In genomic region chr15:8577480-8577881, GRCm38 (mm10) we compare ENCODE assay signal across 10 mouse cellular contexts. TPM values are rescaled to one million over a fixed set of nuclear protein-coding genes. Genes with fewer than 3 reads are reported as not detected.
DNase-seq lines count a peak whose midpoint lies in the region; ATAC-seq and TF ChIP-seq lines count a peak whose summit lies in the region.
"Had no signal": no experiment of that assay in that cellular context is flagged by ENCODE, and none has a peak within 500 bp of the region (broad histone marks: within the 10 kb centered on the region; RNA-seq: fewer than 3 reads in every experiment).

No protein-coding gene starts in this region.

- no peak overlapping the region for H3K4me2 ChIP-seq in midbrain, embryonic 16.5 days (ENCODE audit: low read length)

- no peaks in the 10 kb centered on the region for H3K36me3 ChIP-seq in midbrain, embryonic 10.5 days
- no peaks in the 10 kb centered on the region for H3K36me3 ChIP-seq in midbrain, embryonic 16.5 days (ENCODE audit: control insufficient read depth, insufficient read depth, low read length)

- H3K4me1 ChIP-seq in midbrain, embryonic 10.5 days, result no peaks in the 10 kb centered on the region; the same call in 1 of the 2 replicates
- H3K4me1 ChIP-seq in midbrain, embryonic 16.5 days (ENCODE audit: control insufficient read depth, insufficient read depth, low read length), result no peaks in the 10 kb centered on the region

- TF ChIP-seq CTCF in left cerebral cortex, adult 2 months (IDR thresholded peaks at IDR 0.05), result peak; percentile 62

- no peak overlapping the region for H3K27ac ChIP-seq in midbrain, embryonic 10.5 days (replicated peaks)
- no peak overlapping the region for H3K27ac ChIP-seq in midbrain, embryonic 16.5 days (ENCODE audit: low read length)
- no peak overlapping the region for H3K27ac ChIP-seq in left cerebral cortex, adult 2 months

- H3K9ac ChIP-seq in midbrain, embryonic 16.5 days (ENCODE audit: low read depth, low read length), result no peak overlapping the region

- no peak overlapping the region for H3K4me3 ChIP-seq in midbrain, embryonic 10.5 days
- H3K4me3 ChIP-seq in midbrain, embryonic 16.5 days (ENCODE audit: low read depth, low read length), result no peak overlapping the region
- H3K4me3 ChIP-seq in left cerebral cortex, adult 2 months, result no peak overlapping the region

- no peak for ATAC-seq in midbrain, embryonic 16.5 days
- ATAC-seq in erythroid progenitor cell, adult 5-6 weeks (replicated peaks; ENCODE audit: low FRiP score, poor library complexity, severe bottlenecking), result no peak

- no peaks in the 10 kb centered on the region for H3K9me3 ChIP-seq in midbrain, embryonic 10.5 days (replicated peaks)
- H3K9me3 ChIP-seq in midbrain, embryonic 16.5 days (replicated peaks; ENCODE audit: control insufficient read depth, low read length, poor library complexity, severe bottlenecking), result no peaks in the 10 kb centered on the region

- 7% methylated on average over 3 of the region's 3 CpGs for WGBS in midbrain, embryonic 10.5 days
- 9% methylated on average over 3 of the region's 3 CpGs for WGBS in midbrain, embryonic 16.5 days

- no peaks in the 10 kb centered on the region for H3K27me3 ChIP-seq in midbrain, embryonic 10.5 days (ENCODE audit: low read depth, poor library complexity, severe bottlenecking)
- H3K27me3 ChIP-seq in midbrain, embryonic 16.5 days (ENCODE audit: control insufficient read depth, insufficient read depth, low read depth, low read length), result no peaks in the 10 kb centered on the region

- intact Hi-C loops in left cerebral cortex, adult 2 months (cut with DNase I), result loop anchor here (2.0 kb wide), 1 partner anchor 131 kb away; no protein-coding TSS in a partner anchor

- peak; percentile 36 for DNase-seq in midbrain, embryonic 10.5 days (ENCODE audit: low spot score)
- DNase-seq in NIH3T3 (ENCODE audit: low read depth), result peak; percentile 84
- peak; percentile 17 for DNase-seq in cerebellum, adult 9-11 months
- peak; percentile 68 for DNase-seq in heart, postnatal 4 days
- DNase-seq in left cerebral cortex, adult 2 months (ENCODE audit: extremely low spot score in 1 of 2, low spot score in 2 of 2), result peak; percentile 28 to 39
- DNase-seq in monocyte, adult 2 months (ENCODE audit: low read depth in 1 of 2, low spot score in 2 of 2), result peak; percentile 5 to 26

RNA-seq across cellular contexts. Expression of gene Gm2310, which starts 57.7 kb away (rescaled TPM):
- polyA plus RNA-seq in midbrain, embryonic 10.5 days (2016; fragmentation: Nextera tagmentation; extraction: Ambion mirVana), result not detected in 2 replicates
- not detected in 2 replicates for polyA plus RNA-seq in midbrain, embryonic 16.5 days (2015; fragmentation: Nextera tagmentation; extraction: Ambion mirVana)
- total RNA-seq in heart, postnatal 4 days (2021), result not detected
- total RNA-seq in left cerebral cortex, adult 2 months (2021), result not detected
- total RNA-seq in erythroid progenitor cell, adult 5-6 weeks (2015; ENCODE audit: low replicate concordance), result not detected in 2 replicates
- not detected in 2 replicates for total RNA-seq in erythroid progenitor cell, adult 5-6 weeks (2017; ENCODE audit: low replicate concordance)
- polyA plus RNA-seq: lung, embryonic 16.5 days; stomach, embryonic 16.5 days had no signal

Comparison
In these comparisons a context has a peak if more than half of its experiments do, and no peak if none do; other contexts are left out.
1. DNase-seq: peak in every context shown above with its lines; median percentile 84 in NIH3T3; 68 in heart, postnatal 4 days; 36 in midbrain, embryonic 10.5 days; 34 in left cerebral cortex, adult 2 months; 17 in cerebellum, adult 9-11 months; 16 in monocyte, adult 2 months.